Mouse (Mus musculus): ENCODE data around the gene Hck.

DNA sequence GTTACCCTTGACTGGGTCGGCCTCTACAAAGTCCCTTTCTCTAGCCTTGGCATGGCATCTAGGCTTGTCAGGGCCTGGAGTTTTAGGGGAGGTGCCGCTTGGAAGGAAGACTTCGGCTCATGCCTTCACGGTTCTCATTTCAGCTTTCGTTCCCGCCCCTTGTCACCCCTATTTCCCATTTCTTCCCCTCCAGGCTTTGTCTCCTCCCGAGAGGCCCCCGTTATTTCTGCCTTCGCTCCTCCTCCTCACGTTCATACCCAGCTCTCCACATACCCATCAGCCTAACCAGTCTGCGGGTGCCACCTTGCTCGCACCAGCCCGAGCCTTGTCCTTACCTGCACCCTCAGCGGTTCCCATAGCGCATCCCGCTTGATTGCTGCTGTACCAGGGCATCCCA is 53.4 kb downstream of the Hck start:
- TF ChIP-seq CTCF (IDR thresholded peaks at IDR 0.05; ENCODE audit: borderline replicate concordance, insufficient read depth, low read depth, low read length) (no peak), POLR2A (IDR thresholded peaks at IDR 0.05; ENCODE audit: borderline replicate concordance, insufficient read depth, low read length) (no peak)
